Mouse (Mus musculus) liver, embryonic 18 days (tissue): ENCODE results near the gene 1700028P14Rik. TPM values are rescaled to one million over a fixed set of nuclear protein-coding genes. Genes with fewer than 3 reads are reported as not detected.

Source experiments
- polyA plus RNA-seq: library from polyadenylated mRNA; depleted of rRNA; stranded (reverse); fragments of >200 nt; gene quantifications from 2 replicates; pipeline ENCODE4 v1.2.3, GENCODE M21; 2012; rRNA removed

The 1700028P14Rik gene
- polyA plus RNA-seq, result not detected in 2 replicates

GRCm38 (mm10) chr19:23652644-23653043, at the start of gene 1700028P14Rik:
1700028P14Rik (minus strand) TSS chr19:23652812.

GRCm38 (mm10) chr19:23687296-23688021, 34.8 kb upstream of the 1700028P14Rik start, which contains the start of gene Ptar1:
Ptar1 (plus strand) TSS chr19:23687429.

Other genes starting within 250 kb of the 1700028P14Rik start
- 0.28 and 0.30 TPM in 2 replicates for gene Mamdc2, start 204.4 kb downstream of the 1700028P14Rik start, polyA plus RNA-seq
- 1.4 and 1.6 TPM in 2 replicates for gene Ptar1, start 34.6 kb upstream of the 1700028P14Rik start, polyA plus RNA-seq
- 0.11 and 0.16 TPM in 2 replicates for gene Apba1, start 106.1 kb upstream of the 1700028P14Rik start, polyA plus RNA-seq